Mouse (Mus musculus): ENCODE results near the gene Fen1. TPM values are rescaled to one million over a fixed set of nuclear protein-coding genes. Genes with fewer than 3 reads are reported as not detected.

The Fen1 gene
- polyA plus RNA-seq (2012; rRNA removed; ENCODE audit: low replicate concordance) = 5.2 and 16.2 TPM in 2 replicates

GRCm38 (mm10) chr19:10203848-10204615, at the start of gene Fen1, which contains the start of gene Tmem258:
TSS of gene Fen1 (minus strand) at chr19:10204169.
TSS of gene Tmem258 (plus strand) at chr19:10204014.

GRCm38 (mm10) chr19:10240654-10241305, 36.8 kb upstream of the Fen1 start, which contains the start of gene Myrf:
TSS of gene Myrf (minus strand) at chr19:10240748.

GRCm38 (mm10) chr19:10182670-10183298, 21.2 kb downstream of the Fen1 start, which contains the start of gene Fads1:
TSS of gene Fads1 (plus strand) at chr19:10182888.

Other genes starting within 250 kb of the Fen1 start
- gene Fth1, start 223.6 kb downstream of the Fen1 start, polyA plus RNA-seq (2012; rRNA removed; ENCODE audit: low replicate concordance) = 2,651 and 3,085 TPM in 2 replicates
- gene Best1, start 202.5 kb downstream of the Fen1 start, polyA plus RNA-seq (2012; rRNA removed; ENCODE audit: low replicate concordance) = 1.4 and 2.2 TPM in 2 replicates
- 43.1 and 45.3 TPM in 2 replicates for gene Rab3il1, start 202.5 kb downstream of the Fen1 start, polyA plus RNA-seq (2012; rRNA removed; ENCODE audit: low replicate concordance)
- 321 and 1,478 TPM in 2 replicates for gene Fads3, start 162.6 kb downstream of the Fen1 start, polyA plus RNA-seq (2012; rRNA removed; ENCODE audit: low replicate concordance)
- gene Fads2, start 102.4 kb downstream of the Fen1 start, polyA plus RNA-seq (2012; rRNA removed; ENCODE audit: low replicate concordance) = 27.4 and 79.0 TPM in 2 replicates
- 38.6 and 77.2 TPM in 2 replicates for gene Fads1, start 21.3 kb downstream of the Fen1 start, polyA plus RNA-seq (2012; rRNA removed; ENCODE audit: low replicate concordance)
- 93.3 and 125 TPM in 2 replicates for gene Tmem258, start 155 bp downstream of the Fen1 start, polyA plus RNA-seq (2012; rRNA removed; ENCODE audit: low replicate concordance)
- 6.1 and 19.3 TPM in 2 replicates for gene Myrf, start 36.6 kb upstream of the Fen1 start, polyA plus RNA-seq (2012; rRNA removed; ENCODE audit: low replicate concordance)
- gene Dagla, start 100.7 kb upstream of the Fen1 start, polyA plus RNA-seq (2012; rRNA removed; ENCODE audit: low replicate concordance) = 13.0 and 13.4 TPM in 2 replicates
- gene Syt7, start 184.9 kb upstream of the Fen1 start, polyA plus RNA-seq (2012; rRNA removed; ENCODE audit: low replicate concordance) = 5.1 and 7.2 TPM in 2 replicates